Mouse (Mus musculus) heart, adult 2 months (tissue): ENCODE measurements around the gene Nr2f6.

Experiments
- CTCF ChIP-seq: fragments of 200-600 bp; IDR thresholded peaks from 2 replicates; pipeline ENCODE4 v1.8.1; 2022; ENCODE audit warnings: antibody characterized with exemption, mild to moderate bottlenecking, moderate library complexity
- EP300 ChIP-seq: fragments of 200-500 bp; IDR thresholded peaks from 2 replicates; pipeline ENCODE4 v1.6.1; 2011; ENCODE audit warnings: low read depth, low read length, control low read depth; ENCODE audit not compliant: insufficient read depth
- POLR2A ChIP-seq: fragments of 200-500 bp; IDR thresholded peaks from 2 replicates; pipeline ENCODE4 v1.6.1; 2011; ENCODE audit warnings: mild to moderate bottlenecking, low read depth, low read length, control low read depth; ENCODE audit not compliant: insufficient read depth

DNA sequence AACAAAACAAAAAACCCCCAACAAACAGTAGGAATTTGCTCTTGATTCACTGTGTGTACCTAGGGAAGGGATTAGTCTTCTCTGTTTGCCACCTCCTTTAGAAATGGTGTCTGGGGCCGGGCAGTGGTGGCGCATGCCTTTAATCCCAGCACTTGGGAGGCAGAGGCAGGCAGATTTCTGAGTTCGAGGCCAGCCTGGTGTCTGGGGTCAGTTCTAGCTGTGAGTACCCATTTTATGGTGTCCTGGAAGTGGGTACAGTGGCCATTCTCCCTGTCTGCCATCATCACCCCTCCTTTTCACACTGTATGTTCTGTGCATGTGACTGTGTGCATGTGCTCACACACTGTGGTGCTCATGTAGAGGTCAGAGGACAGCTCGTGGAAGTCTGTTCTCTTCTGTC is 26.5 kb upstream of the Nr2f6 start:
- TF ChIP-seq EP300 (no peak), CTCF (no peak), POLR2A (no peak)
